Mouse (Mus musculus) myocyte (in vitro differentiated cells): ENCODE data around the gene Elp6. TPM values are rescaled to one million over a fixed set of nuclear protein-coding genes. Genes with fewer than 3 reads are reported as not detected.
"Not testable (repeated sequence)": the region's sequence is repeated elsewhere in the genome, so short reads cannot be mapped to it uniquely, and the experiment has no call there.

ENCODE experiments used
- H3K27me3 ChIP-seq: one replicate; pipeline ENCODE4 v1.6.1; 2011; ENCODE audit not compliant: control insufficient read depth, insufficient read depth, insufficient read length
- H3K36me3 ChIP-seq: one replicate; pipeline ENCODE4 v1.6.1; 2011; ENCODE audit not compliant: control insufficient read depth, insufficient read depth
- H3K4me2 ChIP-seq: one replicate; pipeline ENCODE4 v1.6.1; 2011; ENCODE audit warnings: low read depth, control low read depth
- H3K4me3 ChIP-seq: one replicate; pipeline ENCODE4 v1.5.1; 2011; ENCODE audit warnings: mild to moderate bottlenecking, control low read depth, moderate library complexity
- H3K79me2 ChIP-seq: one replicate; pipeline ENCODE4 v1.6.1; 2011; ENCODE audit not compliant: control insufficient read depth, insufficient read depth
- H3ac ChIP-seq: one replicate; pipeline ENCODE4 v1.6.1; 2011; ENCODE audit not compliant: control insufficient read depth, insufficient read length
- CEBPB ChIP-seq: IDR thresholded peaks from 2 replicates; pipeline ENCODE4 v1.6.1; 2011; ENCODE audit warnings: mild to moderate bottlenecking, moderate library complexity; ENCODE audit not compliant: poor library complexity, insufficient read depth, severe bottlenecking
- E2F4 ChIP-seq: IDR thresholded peaks from one replicate; pipeline ENCODE4 v1.6.1; 2011; ENCODE audit warnings: mild to moderate bottlenecking, control low read depth, moderate library complexity; ENCODE audit not compliant: insufficient read depth
- MAX ChIP-seq: IDR thresholded peaks from one replicate; pipeline ENCODE4 v1.6.1; 2011; ENCODE audit warnings: low read depth, mild to moderate bottlenecking, control low read depth
- MYOD1 ChIP-seq, 3 experiments: IDR thresholded peaks; one replicate each; pipeline ENCODE4 v1.6.1; 2011; ENCODE audit warnings: control low read depth in 2 of 3, low read depth in 2 of 3, mild to moderate bottlenecking in 2 of 3, moderate library complexity in 1 of 3; ENCODE audit not compliant: insufficient read length in 2 of 3, control insufficient read depth in 1 of 3
- MYOG ChIP-seq, 3 experiments: IDR thresholded peaks; one replicate each; pipeline ENCODE4 v1.6.1; 2011; ENCODE audit warnings: control low read depth in 2 of 3, low read depth in 2 of 3, mild to moderate bottlenecking in 2 of 3; ENCODE audit not compliant: insufficient read length in 2 of 3, control insufficient read depth in 1 of 3, insufficient read depth in 1 of 3
- POLR2A ChIP-seq: IDR thresholded peaks from one replicate; pipeline ENCODE4 v1.6.1; 2011; ENCODE audit warnings: low read depth, mild to moderate bottlenecking, control low read depth, moderate library complexity; ENCODE audit not compliant: insufficient read length
- POLR2AphosphoS2 ChIP-seq: IDR thresholded peaks from one replicate; pipeline ENCODE4 v1.6.1; 2011; ENCODE audit warnings: low read depth, control low read depth; ENCODE audit not compliant: insufficient read length
- REST ChIP-seq: IDR thresholded peaks from one replicate; pipeline ENCODE4 v1.6.1; 2011; ENCODE audit warnings: mild to moderate bottlenecking, control low read depth, moderate library complexity; ENCODE audit not compliant: insufficient read depth, insufficient read length
- SRF ChIP-seq: IDR thresholded peaks from one replicate; pipeline ENCODE4 v1.6.1; 2011; ENCODE audit warnings: low read depth; ENCODE audit not compliant: control insufficient read depth, insufficient read length
- TCF12 ChIP-seq: IDR thresholded peaks from one replicate; pipeline ENCODE4 v1.6.1; 2011; ENCODE audit warnings: mild to moderate bottlenecking, control low read depth; ENCODE audit not compliant: poor library complexity, insufficient read depth, severe bottlenecking
- TCF3 ChIP-seq: IDR thresholded peaks from one replicate; pipeline ENCODE4 v1.6.1; 2011; ENCODE audit warnings: low read depth, control low read depth; ENCODE audit not compliant: insufficient read length
- USF1 ChIP-seq: IDR thresholded peaks from one replicate; pipeline ENCODE4 v1.6.1; 2011; ENCODE audit warnings: low read depth, mild to moderate bottlenecking, control low read depth, moderate library complexity
- polyA plus RNA-seq: library from polyadenylated mRNA; unstranded; fragments of >200 nt; fragmentation: generic; extraction: Trizol; gene quantifications from one replicate; pipeline ENCODE4 v1.2.1, GENCODE M21; 2012; ENCODE audit warnings: missing spikeins

Gene Elp6
- polyA plus RNA-seq, 1 experiment, result 11.9 TPM

GRCm38 (mm10) chr9:110330341-110330740 lies 25.4 kb downstream of the Elp6 start:
- Histone ChIP-seq H3K4me3 (no peak overlapping the region), H3K4me2 (no peak overlapping the region), H3K27me3 (no peaks in the 10 kb centered on the region), H3ac (no peak overlapping the region), H3K36me3 (no peaks in the 10 kb centered on the region), H3K79me2 (peaks cover 13% of the 10 kb centered on the region)
- TF ChIP-seq POLR2A (no peak), USF1 (no peak), MYOD1 (IDR thresholded peaks at IDR 0.05; ENCODE audit: control insufficient read depth in 1 of 3, insufficient read length in 2 of 3, low read depth in 2 of 3) (no peak), E2F4 (no peak), REST (no peak), MAX (no peak), MYOG (IDR thresholded peaks at IDR 0.05; ENCODE audit: control insufficient read depth in 1 of 3, insufficient read depth in 1 of 3, insufficient read length in 2 of 3, low read depth in 2 of 3) (no peak), POLR2AphosphoS2 (no peak)

DNA sequence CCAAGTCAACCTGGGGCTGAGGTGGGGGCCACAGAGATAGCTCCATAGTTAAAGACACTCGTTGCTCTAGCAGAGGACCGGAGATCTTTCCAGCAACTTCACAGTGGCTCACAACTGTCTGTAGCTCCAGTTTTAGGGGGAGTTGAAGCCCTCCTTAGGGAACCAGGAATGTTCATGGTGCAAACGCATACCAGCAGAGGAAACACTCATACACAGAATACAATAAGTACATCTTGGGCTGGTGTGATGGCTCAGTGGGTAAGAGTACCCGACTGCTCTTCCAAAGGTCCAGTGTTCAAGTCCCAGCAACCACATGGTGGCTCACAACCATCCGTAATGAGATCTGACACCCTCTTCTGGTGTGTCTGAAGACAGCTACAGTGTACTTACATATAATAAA lies 25.9 kb downstream of the Elp6 start:
- not testable (repeated sequence) for H3ac ChIP-seq, H3K36me3 ChIP-seq, H3K27me3 ChIP-seq, H3K4me3 ChIP-seq, H3K4me2 ChIP-seq
- H3K79me2 ChIP-seq, result peaks cover 18% of the 10 kb centered on the region

DNA sequence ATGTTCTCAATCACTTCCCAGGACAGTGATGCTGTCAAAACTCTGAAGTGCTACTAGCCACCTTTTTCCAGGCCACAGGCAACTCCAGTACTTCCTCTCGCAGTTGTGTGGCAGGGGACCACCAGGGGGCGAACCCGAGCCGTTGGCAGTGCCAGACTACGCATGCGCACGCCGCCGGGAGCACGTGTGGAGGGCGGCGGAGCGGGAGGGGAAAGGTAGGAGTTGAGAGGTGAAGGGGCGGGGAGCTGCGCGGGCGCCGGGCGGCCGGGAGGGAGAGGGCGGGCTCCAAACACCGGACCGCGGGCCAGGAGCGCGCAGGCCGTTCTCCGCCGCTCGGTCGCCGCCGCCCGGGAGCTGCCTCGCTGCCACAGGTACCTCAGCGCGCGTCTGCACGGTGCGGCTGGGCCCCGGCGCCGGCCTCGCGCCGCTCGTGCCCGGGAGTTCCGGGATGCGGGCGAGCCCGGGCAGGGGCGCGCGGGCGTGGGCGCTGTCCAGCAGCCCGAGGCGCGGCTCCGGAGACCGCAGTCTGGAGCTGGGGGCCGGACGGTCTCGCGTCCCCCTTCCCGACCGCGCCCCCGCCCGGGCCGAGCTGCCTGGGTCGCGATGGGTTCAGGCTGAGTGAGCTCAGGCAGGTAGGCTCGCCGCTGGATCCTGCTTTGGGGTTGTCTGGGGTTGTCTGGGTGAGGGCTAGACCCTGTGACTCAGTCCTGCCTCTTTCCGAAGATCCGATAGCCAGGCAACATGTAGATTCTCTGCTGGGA lies 28.3 kb downstream of the Elp6 start, which contains the start of gene Scap:
Scap (plus strand) TSS at position 154 of the 761 bp plus-strand sequence.
- H3K4me3 ChIP-seq, result peak within 1 kb of the TSS; percentile 39
- H3K36me3 ChIP-seq, result no peaks in the 10 kb centered on the region
- H3K79me2 ChIP-seq, result peaks cover 28% of the 10 kb centered on the region
- no peak for TF ChIP-seq POLR2AphosphoS2
- TF ChIP-seq POLR2A, result peak; percentile 68
- TF ChIP-seq TCF12, result no peak
- no peak for TF ChIP-seq E2F4
- TF ChIP-seq USF1, result peak; percentile 72
- peak; percentile 40 for TF ChIP-seq MAX
- no peak for TF ChIP-seq SRF
- peak; percentile 59 for TF ChIP-seq REST
- TF ChIP-seq MYOG (IDR thresholded peaks at IDR 0.05; ENCODE audit: control insufficient read depth in 1 of 3, insufficient read depth in 1 of 3, insufficient read length in 2 of 3, low read depth in 2 of 3), result peak in 2 of 3 experiments; percentile 6 to 17
- peak within 1 kb of the TSS; percentile 71 for H3ac ChIP-seq
- H3K4me2 ChIP-seq, result peak within 1 kb of the TSS; percentile 86
- H3K27me3 ChIP-seq, result no peaks in the 10 kb centered on the region

GRCm38 (mm10) chr9:110333896-110334259 lies 28.9 kb downstream of the Elp6 start:
- TF ChIP-seq TCF3 (no peak), CEBPB (no peak), POLR2AphosphoS2 (no peak), MYOD1 (IDR thresholded peaks at IDR 0.05; ENCODE audit: control insufficient read depth in 1 of 3, insufficient read length in 2 of 3, low read depth in 2 of 3) (no peak), MYOG (IDR thresholded peaks at IDR 0.05; ENCODE audit: control insufficient read depth in 1 of 3, insufficient read depth in 1 of 3, insufficient read length in 2 of 3, low read depth in 2 of 3) (no peak), POLR2A (no peak), E2F4 (no peak), SRF (no peak), MAX (no peak), USF1 (no peak), TCF12 (no peak), REST (no peak)
- peaks cover 28% of the 10 kb centered on the region for H3K79me2 ChIP-seq
- H3K27me3 ChIP-seq, result no peaks in the 10 kb centered on the region
- H3K4me3 ChIP-seq, result peak overlapping the region; percentile 39
- H3ac ChIP-seq, result peak overlapping the region; percentile 71
- H3K4me2 ChIP-seq, result peak overlapping the region; percentile 86
- H3K36me3 ChIP-seq, result no peaks in the 10 kb centered on the region

DNA sequence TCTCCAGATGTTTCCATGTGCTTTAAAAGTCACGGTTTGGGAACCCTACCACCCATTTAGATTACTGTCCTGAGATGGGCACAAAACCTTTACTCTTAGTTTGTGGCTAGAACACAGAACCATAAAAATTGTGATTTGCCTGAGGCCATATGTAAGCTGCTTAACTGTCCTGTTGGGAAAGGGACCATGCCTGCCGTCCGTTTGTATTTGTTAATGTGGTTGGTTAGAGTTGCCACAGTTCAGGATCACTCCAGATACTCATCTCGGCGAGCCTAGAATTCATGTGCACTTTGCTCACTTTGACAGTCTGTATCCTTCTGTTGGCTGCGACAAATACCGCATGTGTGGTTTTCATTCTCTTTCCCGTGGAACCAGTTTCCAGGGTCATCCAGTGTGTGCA lies 29.9 kb downstream of the Elp6 start:
- Histone ChIP-seq H3K27me3 (no peaks in the 10 kb centered on the region), H3K79me2 (peaks cover 28% of the 10 kb centered on the region), H3K4me2 (peak overlapping the region; percentile 32), H3K4me3 (no peak overlapping the region), H3ac (no peak overlapping the region), H3K36me3 (no peaks in the 10 kb centered on the region)
- TF ChIP-seq MYOD1 (IDR thresholded peaks at IDR 0.05; ENCODE audit: control insufficient read depth in 1 of 3, insufficient read length in 2 of 3, low read depth in 2 of 3), result no peak
- TF ChIP-seq CEBPB, result no peak
- no peak for TF ChIP-seq REST
- TF ChIP-seq MAX, result no peak
